Mouse (Mus musculus): ENCODE results near the gene Kcnmb2.

Gene Kcnmb2

DNA sequence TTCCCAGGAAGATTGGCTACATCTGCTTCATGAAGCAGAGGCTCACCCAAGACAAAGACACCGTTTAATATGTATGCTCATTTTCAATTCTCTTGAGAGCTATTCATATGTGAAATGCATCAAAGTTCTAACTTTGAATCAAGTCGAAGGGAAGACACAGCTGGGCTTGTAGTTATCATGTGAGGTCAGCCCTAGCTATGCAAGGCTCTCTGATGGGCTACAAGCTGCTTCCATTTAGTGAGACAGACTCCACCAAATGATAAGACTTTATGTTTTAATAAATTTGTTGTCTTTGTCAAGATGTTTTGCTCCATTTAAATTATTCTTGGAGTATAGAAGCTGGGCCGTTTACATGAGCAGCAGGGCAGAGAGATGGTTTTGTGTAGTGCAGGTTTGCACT is 58.9 kb downstream of the Kcnmb2 start:
- no peak for DNase-seq (ENCODE audit: low read depth, low spot score)
- no peaks in the 10 kb centered on the region for H3K36me3 ChIP-seq (ENCODE audit: control insufficient read depth, insufficient read depth, low read length, poor library complexity, severe bottlenecking)
- H3K27me3 ChIP-seq (ENCODE audit: control insufficient read depth, insufficient read depth, low read length, poor library complexity, severe bottlenecking), result no peaks in the 10 kb centered on the region

DNA sequence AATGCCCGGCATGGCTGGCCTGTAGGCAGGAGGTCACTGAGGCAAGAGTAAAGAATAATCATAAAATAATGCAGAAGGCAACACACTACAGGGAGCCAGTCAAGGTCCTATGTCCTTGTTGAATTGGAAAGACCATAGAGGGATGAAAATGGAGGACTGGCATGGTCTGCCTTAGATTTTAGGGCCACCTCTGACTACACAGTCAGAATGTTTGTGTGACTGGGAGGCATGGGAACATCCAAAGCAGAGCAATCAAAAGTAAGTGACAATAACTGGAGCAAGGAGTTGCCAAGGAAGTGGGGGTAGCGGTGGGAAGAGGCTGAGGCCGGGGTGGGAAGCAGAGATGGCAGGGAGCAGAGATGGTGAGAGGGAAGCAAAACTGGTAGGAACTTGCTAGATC is 60.8 kb downstream of the Kcnmb2 start:
- H3K27me3 ChIP-seq (ENCODE audit: control insufficient read depth, insufficient read depth, low read length, poor library complexity, severe bottlenecking), result no peaks in the 10 kb centered on the region
- no peaks in the 10 kb centered on the region for H3K36me3 ChIP-seq (ENCODE audit: control insufficient read depth, insufficient read depth, low read length, poor library complexity, severe bottlenecking)
- DNase-seq (ENCODE audit: low read depth, low spot score), result no peak

DNA sequence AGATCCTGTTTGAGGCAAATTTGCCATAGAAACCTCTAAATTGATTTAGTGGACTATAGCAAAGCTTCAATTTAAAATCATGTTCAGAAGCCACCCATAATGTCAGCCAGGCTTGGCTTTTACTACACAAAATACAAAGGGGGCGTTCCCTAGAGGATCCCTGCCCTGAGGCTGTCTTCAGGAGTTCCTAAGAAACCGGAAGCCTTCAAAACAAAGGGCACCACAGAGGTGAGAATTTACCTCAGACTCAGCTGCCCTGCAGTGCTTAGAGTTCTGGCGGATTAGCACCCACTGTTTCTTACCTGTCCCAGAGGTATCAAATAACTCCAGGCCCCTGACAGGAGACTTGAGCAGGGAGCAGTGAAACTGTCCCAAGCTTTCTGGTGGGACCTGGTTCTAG is 77.4 kb downstream of the Kcnmb2 start:
- no peak for DNase-seq (ENCODE audit: low read depth, low spot score)
- Histone ChIP-seq H3K36me3 (ENCODE audit: control insufficient read depth, insufficient read depth, low read length, poor library complexity, severe bottlenecking) (no peaks in the 10 kb centered on the region), H3K27me3 (ENCODE audit: control insufficient read depth, insufficient read depth, low read length, poor library complexity, severe bottlenecking) (no peaks in the 10 kb centered on the region)

DNA sequence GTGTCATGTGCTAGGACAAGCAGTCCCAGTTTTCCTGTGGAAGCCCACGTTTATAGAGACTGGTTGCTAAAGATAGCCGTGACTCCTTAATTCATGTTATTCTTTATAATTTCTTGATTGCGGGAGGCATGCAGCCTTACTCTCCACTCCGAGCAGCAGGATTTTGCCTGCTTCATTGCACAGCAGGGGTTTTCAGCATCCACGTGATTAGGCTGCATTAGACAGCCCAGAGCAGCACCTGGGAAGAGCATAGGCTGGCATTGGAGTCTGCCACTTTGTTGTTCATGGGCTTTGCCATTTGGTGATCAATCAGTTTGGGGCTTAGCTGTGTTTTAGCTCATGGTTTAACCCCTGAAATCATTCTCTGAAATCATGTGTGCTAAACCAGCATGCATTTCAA is 80.1 kb downstream of the Kcnmb2 start:
- Histone ChIP-seq H3K36me3 (ENCODE audit: control insufficient read depth, insufficient read depth, low read length, poor library complexity, severe bottlenecking) (no peaks in the 10 kb centered on the region), H3K27me3 (ENCODE audit: control insufficient read depth, insufficient read depth, low read length, poor library complexity, severe bottlenecking) (no peaks in the 10 kb centered on the region)
- DNase-seq (ENCODE audit: low read depth, low spot score), result no peak

DNA sequence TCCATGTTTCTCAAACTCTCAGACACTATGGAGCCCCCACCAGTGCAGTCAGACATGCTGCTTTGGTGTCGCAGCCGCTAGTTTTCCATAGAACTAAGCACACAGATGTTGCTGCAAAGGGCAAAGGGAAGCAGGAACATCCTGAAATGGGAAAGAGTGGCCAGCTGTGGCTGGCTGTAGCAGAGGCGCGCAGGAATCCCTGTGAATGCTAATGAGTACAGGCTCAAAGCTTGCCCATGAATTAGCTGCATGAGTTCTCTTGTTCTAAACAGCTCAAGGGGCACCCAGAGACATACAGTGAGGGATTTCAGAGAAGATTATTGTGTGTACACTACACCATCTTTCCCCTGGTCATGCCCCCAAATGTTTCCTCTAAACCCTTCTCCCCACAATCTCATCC is 82.8 kb downstream of the Kcnmb2 start:
- Histone ChIP-seq H3K36me3 (ENCODE audit: control insufficient read depth, insufficient read depth, low read length, poor library complexity, severe bottlenecking) (no peaks in the 10 kb centered on the region), H3K27me3 (ENCODE audit: control insufficient read depth, insufficient read depth, low read length, poor library complexity, severe bottlenecking) (no peaks in the 10 kb centered on the region)
- no peak for DNase-seq (ENCODE audit: low read depth, low spot score)

DNA sequence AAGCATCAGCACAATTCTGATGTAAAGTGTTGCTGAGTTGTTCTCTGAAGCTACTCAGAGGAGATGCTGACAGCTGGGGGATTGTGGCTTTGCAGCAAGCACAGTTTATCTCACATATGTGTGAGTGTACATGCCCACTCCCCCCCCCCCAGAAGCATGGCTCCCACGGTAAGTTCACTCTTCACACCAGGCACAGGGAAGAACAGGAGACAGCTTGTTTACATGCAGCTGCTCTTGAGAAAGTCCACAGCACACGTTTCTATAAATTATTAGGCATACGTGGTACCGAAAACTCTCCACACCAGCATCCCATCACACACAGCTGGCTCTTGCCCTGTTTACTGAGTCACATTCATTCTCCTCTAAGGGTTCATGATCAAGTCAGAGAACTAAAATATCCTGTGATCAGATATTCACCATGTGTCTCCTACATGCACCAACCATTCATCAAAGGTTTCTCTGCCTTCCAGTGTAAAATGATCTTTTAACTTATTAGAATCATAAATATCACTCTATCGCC is 89.3 kb downstream of the Kcnmb2 start:
- H3K27me3 ChIP-seq (ENCODE audit: control insufficient read depth, insufficient read depth, low read length, poor library complexity, severe bottlenecking), result no peaks in the 10 kb centered on the region; the same call in 1 of the 2 replicates
- DNase-seq (ENCODE audit: low read depth, low spot score), result no peak

DNA sequence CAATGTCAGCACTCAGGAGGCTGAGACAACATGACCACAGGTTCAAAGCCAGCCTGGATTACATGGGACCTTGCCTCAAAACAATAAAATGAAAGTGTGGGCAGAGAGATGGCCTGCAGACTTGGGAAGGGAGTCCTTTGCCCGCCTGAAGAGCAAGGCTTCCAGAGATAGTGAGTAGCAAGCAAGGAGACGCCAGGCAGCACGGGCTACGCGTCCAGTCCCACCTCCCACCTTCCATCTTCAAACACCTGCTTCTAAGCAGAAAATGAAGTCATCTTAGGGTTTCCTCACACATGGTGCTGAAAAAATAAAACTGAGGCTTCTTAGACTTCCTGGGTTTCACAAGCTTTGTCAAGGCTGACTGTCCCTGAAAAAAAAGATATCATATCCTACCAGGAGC is 109.3 kb downstream of the Kcnmb2 start:
- no peak for DNase-seq (ENCODE audit: low read depth, low spot score)
- Histone ChIP-seq H3K36me3 (ENCODE audit: control insufficient read depth, insufficient read depth, low read length, poor library complexity, severe bottlenecking) (no peaks in the 10 kb centered on the region), H3K27me3 (ENCODE audit: control insufficient read depth, insufficient read depth, low read length, poor library complexity, severe bottlenecking) (no peaks in the 10 kb centered on the region)

More for the DNA sequence above, 89.3 kb downstream of the Kcnmb2 start:
- no peaks in the 10 kb centered on the region for H3K36me3 ChIP-seq (ENCODE audit: control insufficient read depth, insufficient read depth, low read length, poor library complexity, severe bottlenecking)

DNA sequence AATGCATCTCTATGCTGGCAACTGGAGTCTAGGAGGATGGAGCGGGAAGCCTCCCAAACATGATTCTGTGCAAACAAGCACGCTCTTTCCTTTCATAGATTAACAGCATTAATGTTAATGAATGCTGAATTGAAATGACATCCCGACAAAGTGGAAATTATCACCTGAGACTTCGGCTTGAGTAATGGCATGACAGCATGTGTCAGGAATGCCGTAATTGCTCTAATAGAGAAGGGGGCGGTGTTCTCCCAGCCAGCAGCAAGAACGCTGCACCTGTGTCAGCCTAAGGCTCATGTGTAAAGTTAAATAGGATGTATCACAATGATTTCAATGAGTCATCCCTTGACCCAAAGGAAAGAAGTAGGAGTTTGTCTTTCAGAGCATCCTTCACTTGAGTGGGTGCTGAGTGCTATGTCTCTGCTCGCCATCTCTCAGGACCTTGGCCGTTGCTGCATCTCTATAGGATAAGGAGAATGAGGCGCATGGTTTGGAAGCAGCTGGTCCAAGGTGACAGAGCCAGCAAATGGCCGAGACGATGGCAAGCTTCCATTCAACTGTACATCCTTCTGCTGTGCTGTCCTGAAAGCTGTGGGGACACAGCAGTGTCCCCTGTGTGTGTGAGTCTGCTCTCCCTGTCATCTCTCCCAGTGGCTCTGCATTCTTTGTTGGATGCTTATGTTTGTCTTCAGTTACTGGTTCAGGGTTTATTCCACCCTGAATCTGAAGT is 110.1 kb downstream of the Kcnmb2 start:
- DNase-seq (ENCODE audit: low read depth, low spot score), result no peak
- no peaks in the 10 kb centered on the region for H3K36me3 ChIP-seq (ENCODE audit: control insufficient read depth, insufficient read depth, low read length, poor library complexity, severe bottlenecking)
- no peaks in the 10 kb centered on the region for H3K27me3 ChIP-seq (ENCODE audit: control insufficient read depth, insufficient read depth, low read length, poor library complexity, severe bottlenecking)

DNA sequence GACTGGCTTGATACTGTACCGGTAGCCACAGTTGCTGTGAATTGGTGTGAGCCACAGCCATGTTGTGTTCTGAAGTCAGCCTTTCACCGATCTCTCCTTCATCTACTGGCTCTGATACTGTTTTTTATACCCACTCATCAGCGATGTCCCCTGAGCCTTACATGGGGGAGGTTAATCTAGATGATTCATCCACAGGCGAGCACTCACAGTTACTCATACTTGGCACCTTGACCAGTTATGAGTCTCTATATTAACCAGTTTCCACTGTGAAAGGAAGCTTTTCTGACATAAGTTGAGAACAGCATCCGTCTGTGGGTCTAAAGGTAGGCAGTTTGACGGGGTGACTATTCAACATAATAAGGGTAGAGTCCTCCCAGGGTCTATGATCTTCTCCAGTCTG is 118.7 kb downstream of the Kcnmb2 start:
- Histone ChIP-seq H3K36me3 (ENCODE audit: control insufficient read depth, insufficient read depth, low read length, poor library complexity, severe bottlenecking) (no peaks in the 10 kb centered on the region), H3K27me3 (ENCODE audit: control insufficient read depth, insufficient read depth, low read length, poor library complexity, severe bottlenecking) (no peaks in the 10 kb centered on the region)
- no peak for DNase-seq (ENCODE audit: low read depth, low spot score)

DNA sequence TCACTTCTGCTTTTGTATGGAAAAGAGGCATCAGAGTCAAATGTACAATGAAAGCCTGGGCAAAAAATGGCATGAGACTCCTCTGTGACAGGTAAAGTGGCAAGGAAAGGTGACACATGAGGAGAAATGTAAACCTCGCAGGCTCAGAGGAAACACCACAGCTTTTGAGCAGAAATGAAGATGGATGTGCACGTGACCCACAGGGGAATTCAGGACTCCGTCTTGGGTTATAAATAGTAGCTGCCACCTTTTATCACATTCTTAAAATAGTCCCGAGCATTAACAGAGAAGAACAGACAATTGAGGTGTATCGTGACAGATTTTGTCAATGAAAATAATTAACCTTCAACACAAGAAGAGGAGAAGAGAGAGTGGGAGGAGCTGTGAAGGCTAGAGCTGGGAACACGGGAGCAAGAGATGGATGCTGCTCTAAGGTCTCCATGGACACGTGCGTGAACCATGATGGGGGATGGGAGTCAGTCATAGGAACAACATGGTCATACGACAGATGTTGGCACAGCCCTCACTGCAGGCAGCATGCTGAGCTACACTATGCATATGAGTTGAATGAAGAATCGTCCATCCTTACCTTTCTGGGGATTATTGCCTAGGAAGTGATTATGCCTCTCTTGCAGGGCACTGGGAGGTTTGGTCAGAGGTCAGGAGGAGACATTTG is 127.2 kb downstream of the Kcnmb2 start:
- no peak for DNase-seq (ENCODE audit: low read depth, low spot score)
- no peaks in the 10 kb centered on the region for H3K27me3 ChIP-seq (ENCODE audit: control insufficient read depth, insufficient read depth, low read length, poor library complexity, severe bottlenecking)
- H3K36me3 ChIP-seq (ENCODE audit: control insufficient read depth, insufficient read depth, low read length, poor library complexity, severe bottlenecking), result no peaks in the 10 kb centered on the region

DNA sequence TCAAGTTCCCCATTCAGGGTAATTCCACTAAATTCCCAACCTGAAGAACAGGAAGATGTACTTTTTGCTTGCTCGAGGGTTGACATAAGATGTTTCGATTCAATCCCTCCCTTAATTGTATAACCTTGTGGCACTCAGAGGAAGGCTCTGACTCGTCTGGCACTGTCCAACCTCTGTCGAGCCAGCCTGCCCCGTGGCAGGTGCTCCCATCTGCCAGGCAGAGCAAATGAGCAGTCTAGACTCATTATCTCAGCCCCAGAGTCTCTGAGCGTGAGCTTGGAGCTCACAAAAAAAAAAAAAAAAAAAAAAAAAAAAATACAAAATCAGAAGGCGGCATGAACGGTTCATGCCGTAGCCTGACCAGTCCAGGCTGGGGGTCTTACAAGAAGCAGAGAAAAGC is 130.1 kb downstream of the Kcnmb2 start:
- H3K36me3 ChIP-seq (ENCODE audit: control insufficient read depth, insufficient read depth, low read length, poor library complexity, severe bottlenecking), result no peaks in the 10 kb centered on the region
- DNase-seq (ENCODE audit: low read depth, low spot score), result no peak
- no peaks in the 10 kb centered on the region for H3K27me3 ChIP-seq (ENCODE audit: control insufficient read depth, insufficient read depth, low read length, poor library complexity, severe bottlenecking)

DNA sequence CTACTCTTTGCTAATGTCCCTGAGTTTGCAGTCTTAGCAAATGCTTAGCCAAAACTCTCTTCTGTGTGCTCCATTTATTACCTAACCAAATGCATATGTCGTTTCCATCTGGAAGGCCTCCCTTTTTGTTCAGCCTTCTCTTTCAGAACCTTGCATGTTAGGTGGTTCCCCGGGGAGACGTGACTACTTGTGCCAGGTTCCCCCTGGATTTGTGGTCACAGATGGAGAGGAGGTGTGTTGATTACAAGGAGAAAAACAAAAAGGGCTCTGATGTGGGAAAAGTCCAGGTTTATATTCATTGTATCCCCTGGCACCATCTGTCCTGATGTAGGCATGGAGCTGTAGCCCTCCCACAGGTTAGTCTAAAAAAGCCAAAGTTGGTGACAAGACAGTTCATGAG is 141.5 kb downstream of the Kcnmb2 start:
- Histone ChIP-seq H3K36me3 (ENCODE audit: control insufficient read depth, insufficient read depth, low read length, poor library complexity, severe bottlenecking) (no peaks in the 10 kb centered on the region), H3K27me3 (ENCODE audit: control insufficient read depth, insufficient read depth, low read length, poor library complexity, severe bottlenecking) (no peaks in the 10 kb centered on the region)
- no peak for DNase-seq (ENCODE audit: low read depth, low spot score)

DNA sequence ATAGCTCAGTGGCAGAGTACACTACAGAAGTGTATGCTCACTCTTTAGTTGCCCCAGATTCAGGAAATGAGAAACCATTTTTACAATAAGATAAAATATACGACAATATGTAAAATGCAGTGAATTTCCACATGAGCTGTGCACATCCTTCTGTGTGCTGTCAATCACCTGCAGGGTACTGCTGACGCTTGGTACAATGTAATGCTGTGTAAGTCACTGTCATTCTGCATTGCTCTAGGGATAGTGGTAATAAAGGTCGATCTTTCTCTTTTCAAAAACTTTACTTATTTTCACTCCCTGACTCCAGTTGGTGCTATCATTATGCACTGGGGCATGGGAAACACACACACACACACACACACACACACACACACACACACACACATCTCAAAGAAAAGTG is 146.5 kb downstream of the Kcnmb2 start:
- DNase-seq (ENCODE audit: low read depth, low spot score), result no peak
- Histone ChIP-seq H3K27me3 (ENCODE audit: control insufficient read depth, insufficient read depth, low read length, poor library complexity, severe bottlenecking) (no peaks in the 10 kb centered on the region), H3K36me3 (ENCODE audit: control insufficient read depth, insufficient read depth, low read length, poor library complexity, severe bottlenecking) (no peaks in the 10 kb centered on the region)

DNA sequence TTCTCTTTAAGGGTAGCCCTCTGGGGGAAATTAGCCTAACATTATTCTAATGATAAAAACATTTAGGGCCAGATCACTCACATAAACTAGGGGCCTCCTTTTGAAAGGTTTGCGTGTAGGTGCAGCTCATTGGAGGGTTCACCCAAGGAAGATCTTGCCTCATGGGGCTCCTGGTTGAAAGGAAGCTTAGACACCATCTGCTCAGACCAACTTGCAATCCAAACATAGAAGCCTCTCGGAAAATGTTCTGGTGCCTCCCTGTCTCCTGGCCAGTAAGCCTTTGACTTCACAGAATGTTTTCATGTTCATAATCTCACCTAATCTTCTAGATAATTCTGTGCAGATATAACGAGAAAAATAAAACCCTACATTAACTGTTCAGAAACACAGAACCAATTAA is 150.3 kb downstream of the Kcnmb2 start:
- H3K27me3 ChIP-seq (ENCODE audit: control insufficient read depth, insufficient read depth, low read length, poor library complexity, severe bottlenecking), result no peaks in the 10 kb centered on the region
- DNase-seq (ENCODE audit: low read depth, low spot score), result no peak
- no peaks in the 10 kb centered on the region for H3K36me3 ChIP-seq (ENCODE audit: control insufficient read depth, insufficient read depth, low read length, poor library complexity, severe bottlenecking)

DNA sequence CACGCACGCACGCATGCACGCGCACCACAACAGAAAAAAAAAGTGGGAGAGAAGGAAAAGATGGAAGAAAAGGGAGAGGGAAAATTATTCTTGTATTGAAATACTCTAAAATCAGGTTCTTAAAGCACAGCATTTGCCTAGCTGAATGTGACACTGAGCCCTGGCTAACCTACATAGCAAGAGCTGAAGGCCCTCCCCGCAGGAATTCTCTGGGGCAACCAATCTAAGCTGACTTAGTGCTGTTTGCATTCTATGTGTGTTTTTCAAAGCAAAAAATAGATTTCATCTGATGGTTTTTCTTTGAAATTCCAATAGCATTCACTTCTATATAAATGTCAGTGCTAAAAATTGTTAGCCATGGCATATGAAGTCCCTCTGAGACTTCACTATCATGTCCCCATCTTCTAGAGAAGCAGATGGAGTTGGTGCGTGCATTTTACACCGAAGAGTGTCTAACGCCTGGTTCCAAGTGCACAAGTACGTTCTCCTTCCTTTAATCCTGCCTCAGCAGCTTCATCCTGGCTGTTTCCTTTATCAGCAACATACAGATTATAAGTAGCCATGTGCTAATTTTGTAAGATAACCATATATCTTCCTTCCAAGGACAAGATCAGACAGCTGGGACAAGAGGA is 151.4 kb downstream of the Kcnmb2 start:
- DNase-seq (ENCODE audit: low read depth, low spot score), result no peak
- Histone ChIP-seq H3K36me3 (ENCODE audit: control insufficient read depth, insufficient read depth, low read length, poor library complexity, severe bottlenecking) (no peaks in the 10 kb centered on the region), H3K27me3 (ENCODE audit: control insufficient read depth, insufficient read depth, low read length, poor library complexity, severe bottlenecking) (no peaks in the 10 kb centered on the region)
